Mouse (Mus musculus) midbrain, embryonic 10.5 days (tissue): ENCODE results near the gene Supv3l1. TPM values are rescaled to one million over a fixed set of nuclear protein-coding genes. Genes with fewer than 3 reads are reported as not detected.

Experiments used
- DNase-seq: peaks from one replicate; pipeline ENCODE4 v3.0.0-alpha.2; 2017; ENCODE audit warnings: low spot score
- H3K27ac ChIP-seq: fragments of 300-500 bp; sonication (generic); replicated peaks from 2 replicates; pipeline ENCODE4 v1.5.1; 2016; ENCODE audit warnings: mild to moderate bottlenecking
- H3K27me3 ChIP-seq: fragments of 300-500 bp; sonication (generic); 2 replicates; pipeline ENCODE4 v1.6.1; 2016; ENCODE audit warnings: low read depth, mild to moderate bottlenecking; ENCODE audit not compliant: poor library complexity, severe bottlenecking
- H3K36me3 ChIP-seq: fragments of 300-500 bp; sonication (generic); 2 replicates; pipeline ENCODE4 v1.6.1; 2016; ENCODE audit warnings: mild to moderate bottlenecking, moderate library complexity
- H3K4me1 ChIP-seq: fragments of 300-500 bp; sonication (generic); 2 replicates; pipeline ENCODE4 v1.6.1; 2016
- H3K4me3 ChIP-seq: fragments of 300-500 bp; sonication (generic); 2 replicates; pipeline ENCODE4 v1.5.1; 2016; ENCODE audit warnings: mild to moderate bottlenecking, moderate library complexity
- H3K9me3 ChIP-seq: fragments of 300-500 bp; sonication (generic); replicated peaks from 2 replicates; pipeline ENCODE4 v1.6.1; 2016; ENCODE audit warnings: mild to moderate bottlenecking
- WGBS: fragments of 180-500 bp; shearing (Covaris S2); methylation state at CpG from one replicate; pipeline ENCODE4 v1.1.7; 2016; 5-methylcytosine and 5-hydroxymethylcytosine counted together
- polyA plus RNA-seq: library from polyadenylated mRNA; unstranded; fragments of >200 nt; fragmentation: Nextera tagmentation; extraction: Ambion mirVana; gene quantifications from 2 replicates; pipeline ENCODE4 v1.2.1, GENCODE M21; 2016

Supv3l1 gene
- polyA plus RNA-seq, 1 experiment from 2014 or later, result 32.3 TPM

DNA sequence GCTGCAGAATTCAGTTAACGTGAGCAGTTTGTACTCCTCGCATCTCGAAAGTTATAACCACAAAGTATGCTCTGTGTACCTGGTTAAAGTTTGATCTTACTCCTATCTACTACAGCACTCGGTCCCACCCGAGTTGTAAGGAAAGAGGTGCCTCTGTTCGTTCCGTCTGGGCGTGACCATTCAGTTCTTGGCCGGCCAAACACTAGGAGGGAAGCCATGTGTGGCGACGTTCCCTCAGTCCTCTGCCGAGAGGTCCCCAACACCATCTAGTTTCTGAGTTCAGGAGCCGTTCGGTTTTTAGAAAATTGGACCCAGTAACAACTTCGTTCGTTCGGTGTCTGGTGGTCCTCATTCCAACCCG, 722 bp upstream of the Supv3l1 start:
- Histone ChIP-seq H3K27ac (peak overlapping the region; percentile 99), H3K36me3 (peaks cover 35% of the 10 kb centered on the region), H3K4me3 (peak overlapping the region; percentile 92), H3K27me3 (no peaks in the 10 kb centered on the region), H3K9me3 (no peaks in the 10 kb centered on the region), H3K4me1 (peaks cover 19% of the 10 kb centered on the region)
- no peak for DNase-seq
- 45% methylated on average over 18 of the region's 18 CpGs for WGBS

DNA sequence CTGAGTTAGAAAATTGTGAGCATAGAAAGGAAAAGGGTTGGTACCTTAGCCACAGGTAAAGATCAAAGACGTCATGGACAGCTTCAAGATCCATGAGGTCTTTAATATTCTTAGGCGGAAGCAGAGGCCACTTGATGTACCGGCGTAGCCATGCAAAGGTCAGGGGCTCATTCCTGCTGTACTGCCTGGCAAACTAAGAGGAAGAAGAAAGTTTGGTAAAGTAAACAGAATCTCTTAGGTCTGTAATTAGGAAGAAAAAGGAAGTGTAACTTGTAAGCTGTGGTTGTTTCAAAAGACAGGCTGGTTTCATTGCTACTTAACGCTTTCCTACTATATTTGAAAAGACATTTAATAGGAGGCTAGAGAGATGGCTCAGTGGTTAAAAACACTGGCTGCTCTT, 19.1 kb downstream of the Supv3l1 start:
- DNase-seq, result no peak
- Histone ChIP-seq H3K4me3 (no peak overlapping the region), H3K9me3 (no peaks in the 10 kb centered on the region), H3K36me3 (peaks cover 79% of the 10 kb centered on the region), H3K27me3 (no peaks in the 10 kb centered on the region), H3K4me1 (0 out of 2 replicates have a peak, but pooled peaks cover under 1% of the 10 kb centered on the region), H3K27ac (no peak overlapping the region)
- 96% methylated on average over 5 of the region's 5 CpGs for WGBS

DNA sequence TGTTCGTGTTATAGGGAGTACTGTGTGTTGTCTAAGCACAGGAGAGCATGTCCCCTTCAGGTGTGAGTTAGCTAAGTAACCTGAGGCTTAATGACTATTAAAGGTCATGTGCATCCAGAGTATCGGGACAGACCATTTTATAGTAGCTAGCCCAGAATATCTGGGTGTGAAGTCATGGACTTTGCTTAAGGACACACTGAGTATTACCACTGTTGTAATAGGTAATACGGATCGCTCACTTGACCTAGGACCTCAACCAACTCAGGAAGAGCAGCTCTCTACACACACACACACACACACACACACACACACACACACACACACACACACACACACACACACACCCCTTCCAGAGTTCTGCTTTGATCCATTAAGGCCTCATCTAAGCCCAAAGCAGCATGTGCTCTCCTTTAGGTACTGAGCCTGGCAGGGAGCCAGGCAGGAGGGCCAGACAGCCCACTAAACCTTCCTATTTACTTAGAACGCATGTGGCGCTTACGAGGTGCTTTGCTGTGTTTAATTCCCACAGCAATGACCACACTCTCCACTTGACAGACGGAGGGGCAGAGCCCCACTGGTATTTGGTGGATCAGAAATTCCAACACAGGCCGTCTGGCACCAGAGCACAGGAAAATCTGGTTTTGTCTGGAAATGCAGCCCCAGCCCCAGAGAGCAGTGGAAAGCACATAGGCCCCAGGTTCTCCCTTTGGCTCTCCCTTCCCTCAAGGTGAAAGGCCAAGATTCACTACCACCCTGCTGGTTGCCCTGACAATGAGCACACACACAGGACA, 24.3 kb downstream of the Supv3l1 start:
- Histone ChIP-seq H3K27ac (no peak overlapping the region), H3K4me3 (no peak overlapping the region), H3K4me1 (0 out of 2 replicates have a peak, but pooled peaks cover 8% of the 10 kb centered on the region), H3K9me3 (no peaks in the 10 kb centered on the region), H3K27me3 (no peaks in the 10 kb centered on the region), H3K36me3 (peaks cover 28% of the 10 kb centered on the region)
- DNase-seq, result no peak
- WGBS, result 54% methylated on average over 9 of the region's 9 CpGs

DNA sequence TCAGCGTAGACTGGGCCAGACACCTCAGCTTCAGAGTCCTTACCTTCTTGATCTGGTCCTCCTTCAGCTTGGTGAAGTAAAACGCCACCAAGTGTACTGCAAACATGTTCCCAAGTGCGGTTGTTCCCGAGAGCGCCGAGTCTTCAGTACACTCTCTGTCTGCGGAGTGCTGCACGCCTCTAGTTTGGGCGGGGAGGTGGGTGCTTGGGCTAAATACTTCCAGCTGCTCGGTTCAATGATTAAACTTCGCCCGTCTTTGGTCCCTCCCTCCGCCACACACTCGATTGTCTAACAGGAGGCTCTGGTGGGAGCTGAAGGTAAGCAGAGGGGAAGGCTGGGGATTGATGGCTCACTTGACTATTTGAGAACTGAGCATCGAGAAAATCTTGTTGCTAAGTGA, 27.3 kb downstream of the Supv3l1 start, which contains the start of gene Hkdc1:
Gene Hkdc1, minus strand, starts transcription at position 237 of the 400 bp plus-strand sequence.
- DNase-seq, result no peak
- 51% methylated on average over 15 of the region's 15 CpGs for WGBS
- Histone ChIP-seq H3K27me3 (no peaks in the 10 kb centered on the region), H3K27ac (no peak within 1 kb of the TSS), H3K4me3 (no peak within 1 kb of the TSS), H3K9me3 (no peaks in the 10 kb centered on the region), H3K36me3 (no peaks in the 10 kb centered on the region), H3K4me1 (peaks cover 8% of the 10 kb centered on the region; the same call in 1 of the 2 replicates)

DNA sequence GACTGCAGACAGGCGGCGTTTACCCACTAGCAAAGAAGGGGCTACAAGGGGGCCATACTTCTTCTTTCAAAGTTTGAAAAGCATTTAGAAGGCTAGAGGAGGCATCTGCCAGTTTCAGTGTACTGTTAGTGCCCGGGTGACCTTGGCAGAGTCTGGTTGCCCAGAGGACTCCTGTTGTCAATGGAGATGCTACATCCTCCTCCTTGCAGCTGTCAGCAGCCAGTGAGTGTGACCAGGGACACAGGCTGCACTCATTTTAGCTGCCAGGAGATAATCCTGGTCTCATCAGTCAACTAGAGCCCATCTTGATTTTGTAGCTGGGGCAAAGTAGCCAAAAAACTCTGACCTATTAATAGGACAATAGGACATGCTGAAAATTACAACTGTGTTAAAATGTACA, 28.4 kb downstream of the Supv3l1 start:
- H3K4me3 ChIP-seq, result no peak overlapping the region
- no peak for DNase-seq
- H3K36me3 ChIP-seq, result no peaks in the 10 kb centered on the region
- no peaks in the 10 kb centered on the region for H3K9me3 ChIP-seq
- 84% methylated on average over 3 of the region's 3 CpGs for WGBS
- H3K4me1 ChIP-seq, result peaks cover 11% of the 10 kb centered on the region
- no peak overlapping the region for H3K27ac ChIP-seq
- H3K27me3 ChIP-seq, result no peaks in the 10 kb centered on the region

DNA sequence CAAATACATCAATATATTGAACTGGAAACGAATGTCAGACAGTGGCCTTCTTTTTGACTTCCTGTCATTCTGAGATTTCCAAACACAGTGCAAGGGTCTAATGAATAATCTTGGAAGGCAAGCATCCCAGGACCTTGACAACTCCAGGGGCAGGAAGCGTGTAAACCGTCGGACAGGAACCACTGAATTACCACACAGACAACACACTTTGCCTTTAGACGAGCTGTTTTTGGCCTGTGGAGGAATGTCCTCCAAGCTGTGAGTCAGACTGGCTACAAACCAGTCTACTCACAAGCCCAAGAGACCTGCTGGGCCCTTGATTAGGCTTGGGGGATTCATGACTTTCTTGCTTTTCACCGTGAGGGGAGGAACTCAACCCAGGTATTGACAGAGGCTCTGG, 29.1 kb downstream of the Supv3l1 start:
- no peaks in the 10 kb centered on the region for H3K9me3 ChIP-seq
- no peak overlapping the region for H3K4me3 ChIP-seq
- 82% methylated on average over 6 of the region's 6 CpGs for WGBS
- peaks cover 13% of the 10 kb centered on the region for H3K4me1 ChIP-seq
- no peaks in the 10 kb centered on the region for H3K27me3 ChIP-seq
- DNase-seq, result no peak
- no peaks in the 10 kb centered on the region for H3K36me3 ChIP-seq
- no peak overlapping the region for H3K27ac ChIP-seq

DNA sequence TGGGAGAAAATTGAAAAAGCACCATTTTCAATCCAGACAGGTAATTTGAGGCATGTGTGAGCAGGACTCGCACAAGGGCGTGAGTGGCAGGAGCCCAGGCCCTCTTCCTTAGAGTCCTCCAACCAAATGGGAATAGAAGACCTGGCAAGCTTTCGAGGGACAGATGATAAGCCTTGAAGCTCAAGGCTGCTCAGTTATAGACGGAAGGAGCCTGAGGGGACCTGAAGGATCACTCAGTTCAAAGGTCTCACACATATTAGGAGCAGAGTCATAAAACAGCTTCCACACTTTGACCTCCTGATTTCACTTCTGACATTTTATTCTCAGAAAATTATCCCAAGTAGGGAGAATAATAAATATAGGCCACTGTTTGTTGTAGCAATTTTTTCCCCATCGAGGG, 30.1 kb downstream of the Supv3l1 start:
- Histone ChIP-seq H3K27me3 (no peaks in the 10 kb centered on the region), H3K36me3 (no peaks in the 10 kb centered on the region), H3K4me1 (peaks cover 11% of the 10 kb centered on the region), H3K4me3 (no peak overlapping the region), H3K27ac (no peak overlapping the region), H3K9me3 (no peaks in the 10 kb centered on the region)
- no peak for DNase-seq
- WGBS, result 87% methylated on average over 5 of the region's 5 CpGs

DNA sequence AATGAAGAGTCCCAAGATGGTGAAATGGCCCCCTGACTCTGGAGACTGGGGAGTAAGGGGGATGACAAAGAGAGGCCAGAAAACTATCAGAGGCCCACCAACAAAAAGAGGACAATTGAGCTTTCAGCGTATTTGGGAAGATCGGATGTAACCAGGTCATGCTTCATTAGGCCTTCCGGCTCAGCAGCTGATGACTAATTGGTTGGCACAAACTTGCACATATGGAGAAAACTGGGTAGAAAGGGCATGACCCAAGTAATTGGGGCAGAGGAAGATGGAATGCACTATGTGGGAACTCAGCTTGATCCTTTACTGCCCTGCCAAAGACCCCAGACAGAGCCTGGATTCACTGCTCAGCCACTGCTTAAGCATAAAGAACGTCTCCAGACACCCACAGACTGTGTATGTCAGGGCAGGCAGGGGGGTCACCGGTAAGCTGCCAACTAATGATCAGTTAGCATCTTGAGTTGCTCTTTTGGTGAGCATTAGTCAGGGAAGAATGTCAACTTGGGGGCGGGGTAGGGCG, 30.6 kb downstream of the Supv3l1 start:
- no peak for DNase-seq
- Histone ChIP-seq H3K27ac (no peak overlapping the region), H3K4me3 (no peak overlapping the region), H3K27me3 (no peaks in the 10 kb centered on the region), H3K4me1 (peaks cover 11% of the 10 kb centered on the region), H3K36me3 (no peaks in the 10 kb centered on the region), H3K9me3 (no peaks in the 10 kb centered on the region)
- 69% methylated on average over 7 of the region's 7 CpGs for WGBS

DNA sequence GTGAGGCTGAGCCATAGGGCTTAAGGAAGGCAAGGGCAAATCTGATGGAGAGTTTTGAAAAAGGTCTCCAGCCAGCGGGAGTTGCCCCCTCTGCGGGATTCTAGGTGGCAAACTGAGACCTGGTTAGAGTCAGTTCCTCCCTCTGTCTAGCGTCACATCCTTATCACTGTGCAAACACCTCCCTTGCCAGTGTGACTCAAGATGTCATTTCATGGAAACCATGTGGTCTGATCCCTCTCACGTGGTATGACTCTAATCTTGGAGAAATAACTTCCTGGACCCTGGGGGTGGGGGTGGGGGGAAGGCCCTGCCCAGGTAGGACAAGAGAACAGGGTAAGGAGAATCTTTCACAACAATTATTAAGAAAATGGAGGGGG, 35.9 kb downstream of the Supv3l1 start:
- no peak for DNase-seq
- no peak overlapping the region for H3K27ac ChIP-seq
- 53% methylated on average over 4 of the region's 4 CpGs for WGBS

DNA sequence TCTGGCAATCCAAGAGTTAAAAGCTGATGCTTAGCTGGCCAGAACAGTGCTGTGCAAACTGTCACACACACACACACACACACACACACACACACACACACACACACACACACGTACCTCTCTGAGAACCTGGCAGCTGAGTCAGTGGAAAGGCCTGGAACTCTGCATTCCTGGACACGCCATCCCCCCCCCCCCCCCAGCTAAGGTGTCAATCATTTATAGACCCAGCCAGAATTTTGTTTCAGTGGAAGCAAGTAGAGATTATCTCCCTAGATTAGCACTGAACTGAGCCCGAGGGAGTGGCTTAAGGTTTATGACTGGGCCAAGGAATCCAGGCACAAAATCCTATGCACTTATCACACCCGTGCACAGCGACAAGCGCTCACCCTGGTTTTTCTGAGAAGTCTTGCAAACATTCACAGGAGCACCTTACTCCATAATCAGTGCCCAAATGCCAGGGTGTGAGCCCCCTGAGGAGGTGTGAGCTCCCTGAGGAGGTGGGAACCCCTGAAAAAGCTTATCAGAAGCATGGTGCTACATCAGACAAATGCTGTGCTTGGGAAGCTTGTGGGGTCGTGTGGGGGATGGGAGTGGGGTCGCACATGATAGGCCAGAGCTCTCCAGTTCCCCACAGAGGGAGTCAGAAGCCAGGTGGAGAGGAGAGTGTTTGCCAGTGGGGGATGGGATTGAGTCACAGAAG, 36.5 kb downstream of the Supv3l1 start:
- Histone ChIP-seq H3K4me3 (no peak overlapping the region), H3K4me1 (peaks cover 24% of the 10 kb centered on the region), H3K9me3 (no peaks in the 10 kb centered on the region), H3K27ac (no peak overlapping the region), H3K27me3 (no peaks in the 10 kb centered on the region; the same call in 1 of the 2 replicates), H3K36me3 (no peaks in the 10 kb centered on the region)
- WGBS, result 38% methylated on average over 8 of the region's 8 CpGs
- no peak for DNase-seq

More for the DNA sequence above, 35.9 kb downstream of the Supv3l1 start:
- Histone ChIP-seq H3K4me1 (peaks cover 24% of the 10 kb centered on the region), H3K4me3 (no peak overlapping the region), H3K36me3 (no peaks in the 10 kb centered on the region), H3K9me3 (no peaks in the 10 kb centered on the region), H3K27me3 (no peaks in the 10 kb centered on the region; the same call in 1 of the 2 replicates)

DNA sequence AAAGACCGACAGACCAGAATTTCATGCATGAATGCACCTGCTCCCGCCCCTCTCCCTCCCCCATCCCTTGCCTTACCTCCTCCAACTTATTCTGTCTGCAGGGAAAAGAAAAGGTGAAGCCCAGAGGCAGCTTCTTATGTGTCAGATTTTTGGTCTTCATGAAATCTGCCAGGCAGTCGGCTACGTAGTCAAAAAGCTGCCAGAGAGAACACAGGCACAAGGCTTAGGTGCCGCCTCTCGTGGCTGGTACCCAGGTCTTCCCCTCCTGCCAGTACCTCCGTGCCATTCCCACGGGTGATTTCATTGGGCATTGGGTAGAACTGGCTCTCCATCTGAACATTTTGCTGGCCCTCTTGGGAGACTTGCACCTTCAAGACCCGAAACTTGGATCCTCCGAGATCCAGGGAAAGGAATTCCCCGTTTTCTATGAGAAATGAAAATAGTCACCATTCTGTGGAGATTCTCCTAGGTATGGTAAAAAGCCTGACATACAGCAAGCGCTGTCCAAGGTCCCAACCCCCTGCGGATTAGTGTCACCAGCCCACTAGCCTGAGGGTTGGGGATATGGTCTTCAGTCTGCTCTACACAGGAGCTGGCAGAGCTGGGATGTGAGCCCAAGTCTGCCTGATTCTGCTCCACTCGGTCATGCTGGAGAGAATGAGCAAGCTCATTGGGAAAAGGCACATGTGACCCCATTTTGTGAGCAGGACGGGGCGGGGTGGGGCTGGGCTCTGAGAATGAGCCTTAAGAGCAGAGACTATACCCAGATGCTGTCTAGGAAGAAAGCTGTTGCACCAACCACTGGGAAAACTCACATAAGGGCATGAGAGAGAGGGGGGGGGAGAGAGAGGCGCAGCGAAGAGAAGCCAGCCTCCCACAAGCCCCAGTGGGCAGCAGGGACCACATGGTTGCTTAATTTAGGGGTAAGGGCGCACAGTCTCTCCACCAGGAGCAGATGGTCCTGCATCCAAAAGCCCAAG, 37.8 kb downstream of the Supv3l1 start:
- peaks cover 24% of the 10 kb centered on the region for H3K4me1 ChIP-seq
- no peak overlapping the region for H3K4me3 ChIP-seq
- H3K27me3 ChIP-seq, result peaks cover 7% of the 10 kb centered on the region; the same call in 1 of the 2 replicates
- no peak overlapping the region for H3K27ac ChIP-seq
- H3K36me3 ChIP-seq, result no peaks in the 10 kb centered on the region
- WGBS, result 70% methylated on average over 19 of the region's 19 CpGs
- H3K9me3 ChIP-seq, result no peaks in the 10 kb centered on the region
- no peak for DNase-seq

DNA sequence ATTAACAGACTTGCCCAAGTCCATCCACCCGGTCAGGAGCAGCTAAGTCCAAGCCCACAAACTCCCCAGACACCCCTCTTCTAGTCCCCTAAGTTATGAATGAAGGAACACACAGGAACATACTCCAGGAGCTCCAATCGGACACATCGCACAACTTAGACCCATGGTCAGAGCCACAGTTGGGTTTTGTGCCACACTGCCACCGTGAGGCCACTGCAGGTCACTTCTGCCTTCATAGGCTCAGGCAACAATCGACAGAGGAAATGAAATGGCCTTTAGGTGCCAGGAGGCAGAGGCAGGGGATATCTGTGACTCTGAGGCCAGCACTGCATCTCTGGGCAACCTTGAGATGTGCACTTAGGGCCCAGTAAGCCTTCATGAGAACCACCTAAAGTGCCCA, 38.6 kb downstream of the Supv3l1 start:
- H3K36me3 ChIP-seq, result no peaks in the 10 kb centered on the region
- no peaks in the 10 kb centered on the region for H3K9me3 ChIP-seq
- peaks cover 8% of the 10 kb centered on the region; the same call in 1 of the 2 replicates for H3K27me3 ChIP-seq
- peaks cover 19% of the 10 kb centered on the region for H3K4me1 ChIP-seq
- H3K27ac ChIP-seq, result no peak overlapping the region
- H3K4me3 ChIP-seq, result no peak overlapping the region
- WGBS, result 18% methylated on average over 5 of the region's 5 CpGs
- DNase-seq, result peak; percentile 67
